Mouse (Mus musculus) lung, postnatal 0 days (tissue): ENCODE measurements at regions not wholly inside any gene's neighbourhood (a gene's known extent, or its start where the extent isn't known, plus 50 kb on each side); places are given as distances from the start of the nearest gene placed in this dataset.

Source experiments
- ATAC-seq: fragments of 200-750 bp; cut with Nextera tagmentation; 2 replicates; pipeline ENCODE4 v1.8.0; 2017; ENCODE audit warnings: moderate library complexity
- DNase-seq: peaks from one replicate; pipeline ENCODE4 v3.0.0-alpha.2; 2016; ENCODE audit warnings: low spot score
- H3K27ac ChIP-seq: fragments of 300-500 bp; sonication (generic); 2 replicates; pipeline ENCODE4 v1.5.1; 2014; ENCODE audit warnings: antibody characterized with exemption, mild to moderate bottlenecking, low read length, mixed read lengths
- H3K27me3 ChIP-seq: fragments of 300-500 bp; sonication (generic); replicated peaks from 2 replicates; pipeline ENCODE4 v1.6.1; 2014; ENCODE audit warnings: low read length, mixed read lengths; ENCODE audit not compliant: insufficient read depth
- H3K36me3 ChIP-seq: fragments of 300-500 bp; sonication (generic); 2 replicates; pipeline ENCODE4 v1.6.1; 2014; ENCODE audit warnings: low read length, mixed read lengths; ENCODE audit not compliant: insufficient read depth
- H3K4me1 ChIP-seq: fragments of 300-500 bp; sonication (generic); 2 replicates; pipeline ENCODE4 v1.6.1; 2014; ENCODE audit warnings: antibody characterized with exemption, low read depth, low read length, mixed read lengths; ENCODE audit not compliant: insufficient read depth
- H3K4me2 ChIP-seq: fragments of 300-500 bp; sonication (generic); replicated peaks from 2 replicates; pipeline ENCODE4 v1.6.1; 2014; ENCODE audit warnings: low read depth, mild to moderate bottlenecking, low read length, moderate library complexity, mixed read lengths
- H3K4me3 ChIP-seq: fragments of 300-500 bp; sonication (generic); 2 replicates; pipeline ENCODE4 v1.5.1; 2014; ENCODE audit warnings: low read depth, low read length
- H3K9ac ChIP-seq: fragments of 300-500 bp; sonication (generic); replicated peaks from 2 replicates; pipeline ENCODE4 v1.6.1; 2014; ENCODE audit warnings: low read depth, mild to moderate bottlenecking
- H3K9me3 ChIP-seq: fragments of 300-500 bp; sonication (generic); 2 replicates; pipeline ENCODE4 v1.6.1; 2016; ENCODE audit warnings: low read length, mixed read lengths
- CTCF ChIP-seq: IDR thresholded peaks from 2 replicates; pipeline ENCODE4 v1.5.1; 2016; ENCODE audit warnings: antibody characterized with exemption, mild to moderate bottlenecking
- EP300 ChIP-seq: IDR thresholded peaks from 2 replicates; pipeline ENCODE4 v1.6.1; 2016; ENCODE audit warnings: antibody characterized with exemption, mild to moderate bottlenecking, control low read depth
- WGBS: fragments of 180-500 bp; shearing (Covaris S2); extraction: QIAGEN DNeasy Blood & Tissue Kit; methylation state at CpG from one replicate; pipeline ENCODE4 v1.1.7; 2014; 5-methylcytosine and 5-hydroxymethylcytosine counted together

DNA sequence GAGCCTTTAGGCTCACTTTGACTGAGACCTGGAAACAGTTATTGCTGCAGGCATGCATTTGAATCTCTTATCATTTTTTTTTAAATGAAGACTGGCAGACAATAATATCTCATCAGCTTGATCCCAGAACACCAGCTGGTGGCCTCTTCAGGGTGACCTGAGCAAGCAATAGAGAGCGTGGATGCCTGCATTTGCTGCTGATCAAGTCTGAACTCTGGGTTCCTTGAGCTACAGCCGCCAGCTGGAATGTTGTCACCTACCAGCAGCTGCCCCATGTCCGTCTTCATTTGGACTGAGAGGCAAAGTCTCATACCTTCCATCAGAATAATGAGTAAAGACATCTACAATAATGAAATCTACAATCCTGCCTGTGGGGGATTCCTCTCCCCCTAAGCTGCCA, 2466.3 kb upstream of the 5930422O12Rik start:
- Histone ChIP-seq H3K4me3 (no peak overlapping the region), H3K4me2 (no peak overlapping the region), H3K27ac (no peak overlapping the region), H3K36me3 (no peaks in the 10 kb centered on the region), H3K9ac (no peak overlapping the region), H3K27me3 (no peaks in the 10 kb centered on the region), H3K9me3 (no peaks in the 10 kb centered on the region), H3K4me1 (no peaks in the 10 kb centered on the region)
- ATAC-seq (no peak), DNase-seq (no peak)
- no peak for TF ChIP-seq CTCF
- 53% methylated on average over 3 of the region's 3 CpGs for WGBS

GRCm38 (mm10) chr8:30982814-30983213, 2445.7 kb upstream of the 5930422O12Rik start:
- ATAC-seq: no peak
- 56% methylated on average over 2 of the region's 2 CpGs for WGBS

GRCm38 (mm10) chr8:30988051-30988450, 2440.5 kb upstream of the 5930422O12Rik start:
- Histone ChIP-seq H3K9ac (no peak overlapping the region), H3K4me2 (no peak overlapping the region), H3K4me1 (no peaks in the 10 kb centered on the region), H3K27ac (no peak overlapping the region), H3K9me3 (no peaks in the 10 kb centered on the region), H3K36me3 (no peaks in the 10 kb centered on the region), H3K27me3 (no peaks in the 10 kb centered on the region), H3K4me3 (no peak overlapping the region)
- DNase-seq (no peak), ATAC-seq (no peak)
- WGBS: 63% methylated on average over 5 of the region's 5 CpGs
- TF ChIP-seq CTCF (no peak), EP300 (no peak)

More at GRCm38 (mm10) chr8:30982814-30983213, 2445.7 kb upstream of the 5930422O12Rik start:
- H3K9me3 ChIP-seq: no peaks in the 10 kb centered on the region
- H3K27ac ChIP-seq: no peak overlapping the region
- no peak overlapping the region for H3K4me2 ChIP-seq
- H3K36me3 ChIP-seq: no peaks in the 10 kb centered on the region
- H3K4me3 ChIP-seq: no peak overlapping the region
- DNase-seq: no peak
- H3K4me1 ChIP-seq: no peaks in the 10 kb centered on the region
- no peak overlapping the region for H3K9ac ChIP-seq
- no peaks in the 10 kb centered on the region for H3K27me3 ChIP-seq
- TF ChIP-seq EP300 (no peak), CTCF (no peak)

DNA sequence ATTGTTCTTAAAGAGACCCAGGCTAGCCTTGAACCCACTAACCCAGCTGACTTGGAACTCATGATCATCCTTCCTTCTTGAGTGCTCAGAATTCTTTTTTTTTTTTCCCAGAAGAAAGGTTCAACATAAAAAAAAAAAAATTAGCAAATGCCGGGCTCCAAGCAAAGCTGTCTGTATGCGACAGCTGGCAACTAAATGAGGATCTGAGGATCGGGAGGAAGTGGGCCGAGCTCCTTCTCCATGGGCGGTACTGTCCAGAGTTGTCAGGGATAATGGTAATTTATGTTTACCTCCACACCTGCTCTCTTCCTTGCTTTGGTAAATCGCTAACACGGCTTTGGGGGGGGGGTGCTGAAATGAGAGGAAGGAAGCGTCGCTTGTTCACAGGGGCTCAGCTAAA, 2429.9 kb upstream of the 5930422O12Rik start:
- TF ChIP-seq CTCF (no peak), EP300 (no peak)
- ATAC-seq (no peak), DNase-seq (no peak)
- Histone ChIP-seq H3K4me2 (no peak overlapping the region), H3K27me3 (no peaks in the 10 kb centered on the region), H3K4me1 (no peaks in the 10 kb centered on the region), H3K4me3 (no peak overlapping the region), H3K36me3 (no peaks in the 10 kb centered on the region), H3K9ac (no peak overlapping the region), H3K9me3 (no peaks in the 10 kb centered on the region), H3K27ac (no peak overlapping the region)
- WGBS: 64% methylated on average over 9 of the region's 9 CpGs

DNA sequence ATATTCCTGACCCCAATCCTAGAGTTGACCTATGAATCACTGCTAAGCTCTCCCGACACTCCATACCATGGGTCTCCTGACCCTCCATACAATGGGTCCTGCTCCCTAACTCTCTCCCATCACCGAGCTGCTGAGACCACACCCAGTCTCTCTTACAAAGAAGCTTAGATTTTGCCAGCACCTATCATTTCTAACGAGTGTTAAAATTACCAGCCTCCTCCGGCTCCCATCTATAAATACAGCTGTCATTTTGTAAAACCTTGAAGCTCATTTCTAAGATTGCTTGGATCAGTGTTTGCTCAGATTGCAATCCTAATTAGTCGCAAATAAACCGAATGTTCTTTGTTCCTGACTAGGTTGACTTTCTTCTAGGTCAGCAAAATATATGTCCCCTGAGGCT, 2428.4 kb upstream of the 5930422O12Rik start:
- H3K4me3 ChIP-seq: no peak overlapping the region
- DNase-seq (no peak), ATAC-seq (no peak)
- H3K4me1 ChIP-seq: no peaks in the 10 kb centered on the region
- 76% methylated on average over 6 of the region's 6 CpGs for WGBS
- TF ChIP-seq CTCF: no peak
- TF ChIP-seq EP300: no peak
- H3K9me3 ChIP-seq: no peaks in the 10 kb centered on the region
- no peaks in the 10 kb centered on the region for H3K27me3 ChIP-seq
- H3K27ac ChIP-seq: no peak overlapping the region
- no peak overlapping the region for H3K4me2 ChIP-seq
- H3K36me3 ChIP-seq: no peaks in the 10 kb centered on the region
- no peak overlapping the region for H3K9ac ChIP-seq

DNA sequence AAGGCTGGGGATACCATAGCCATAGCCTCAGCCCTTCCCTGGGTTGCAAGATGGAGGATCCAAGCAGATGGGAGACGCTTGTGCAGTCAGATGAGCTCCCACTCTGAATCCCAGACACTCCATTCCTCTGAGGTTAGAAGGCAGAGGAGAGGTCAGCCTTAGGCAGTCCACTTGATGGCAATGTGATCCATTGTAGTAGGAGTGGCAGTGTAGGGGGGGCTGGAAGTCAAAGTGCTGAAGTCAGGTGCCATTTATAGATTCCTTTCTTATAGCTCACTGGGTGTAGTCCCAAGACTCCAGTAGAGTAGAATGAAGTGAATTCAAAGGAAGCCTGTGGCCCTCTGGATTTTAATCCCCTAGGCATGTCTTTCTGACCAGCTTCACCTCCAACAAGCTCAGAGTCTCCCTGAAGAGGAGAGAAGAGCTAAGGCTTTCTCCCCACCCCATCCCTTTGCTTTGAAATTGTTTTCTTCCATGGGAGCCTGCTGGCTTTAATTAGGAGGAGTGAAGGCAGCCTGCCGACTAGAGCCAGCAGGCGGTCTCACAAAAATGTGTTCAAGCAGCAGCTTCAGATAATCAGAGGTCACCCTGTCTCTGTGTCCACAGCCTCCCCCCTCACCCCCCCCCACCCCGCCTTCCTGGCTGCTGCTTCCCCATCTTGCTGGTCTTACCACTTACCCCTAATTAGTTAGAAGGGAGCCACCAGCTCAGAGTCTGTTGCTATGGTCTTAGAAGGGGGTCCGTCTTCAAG, 2426.4 kb upstream of the 5930422O12Rik start:
- 42% methylated on average over 5 of the region's 5 CpGs for WGBS
- ATAC-seq (no peak), DNase-seq (no peak)
- TF ChIP-seq CTCF (no peak), EP300 (no peak)
- H3K9ac ChIP-seq: no peak overlapping the region
- no peaks in the 10 kb centered on the region for H3K9me3 ChIP-seq
- H3K4me1 ChIP-seq: no peaks in the 10 kb centered on the region
- no peak overlapping the region for H3K4me3 ChIP-seq
- no peaks in the 10 kb centered on the region for H3K36me3 ChIP-seq
- H3K4me2 ChIP-seq: no peak overlapping the region
- H3K27ac ChIP-seq: no peak overlapping the region
- H3K27me3 ChIP-seq: no peaks in the 10 kb centered on the region
